Mouse (Mus musculus): ENCODE measurements around the gene Olfr776.
"Not testable (repeated sequence)": the region's sequence is repeated elsewhere in the genome, so short reads cannot be mapped to it uniquely, and the experiment has no call there.

DNA sequence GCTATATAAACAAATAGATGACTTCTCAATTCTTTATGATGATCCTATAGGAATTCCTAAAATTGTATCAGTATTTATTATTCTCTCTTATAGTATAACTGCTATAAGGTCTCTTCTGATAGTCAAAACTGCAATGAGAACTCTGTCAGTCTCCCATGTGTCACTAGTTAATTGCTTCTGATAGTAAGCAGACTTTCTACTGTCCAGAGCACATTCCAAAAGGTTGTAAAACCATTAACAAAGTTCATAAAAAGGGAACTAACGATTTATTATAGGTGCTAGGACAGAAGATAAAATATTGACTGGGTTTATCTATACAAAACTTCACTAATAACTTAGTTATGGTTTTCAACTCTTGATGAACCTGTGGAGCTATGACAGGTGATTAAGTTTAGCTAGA is 54.0 kb downstream of the Olfr776 start:
- TF ChIP-seq GATA1 (IDR thresholded peaks at IDR 0.05; ENCODE audit: borderline replicate concordance, low read length); FLI1 (IDR thresholded peaks at IDR 0.05; ENCODE audit: low read length): not testable (repeated sequence)
